Mouse (Mus musculus) forebrain, postnatal 0 days (tissue): ENCODE measurements at regions not wholly inside any gene's neighbourhood (a gene's known extent, or its start where the extent isn't known, plus 50 kb on each side); places are given as distances from the start of the nearest gene placed in this dataset.

Experiments used
- ATAC-seq: fragments of 200-750 bp; cut with Nextera tagmentation; 2 replicates; pipeline ENCODE4 v1.8.0; 2017; ENCODE audit warnings: mild to moderate bottlenecking, moderate library complexity
- DNase-seq: peaks from one replicate; pipeline ENCODE4 v3.0.0-alpha.2; 2015
- H3K27ac ChIP-seq: fragments of 300-500 bp; sonication (generic); 2 replicates; pipeline ENCODE4 v1.5.1; 2014; ENCODE audit warnings: low read depth, mild to moderate bottlenecking, antibody characterized with exemption, low read length, moderate library complexity, mixed read lengths
- H3K27me3 ChIP-seq: fragments of 300-500 bp; sonication (generic); 2 replicates; pipeline ENCODE4 v1.6.1; 2014; ENCODE audit warnings: mild to moderate bottlenecking, low read length, mixed read lengths; ENCODE audit not compliant: insufficient read depth
- H3K36me3 ChIP-seq: fragments of 300-500 bp; sonication (generic); 2 replicates; pipeline ENCODE4 v1.6.1; 2014; ENCODE audit warnings: mild to moderate bottlenecking, moderate library complexity; ENCODE audit not compliant: insufficient read depth
- H3K4me1 ChIP-seq: fragments of 300-500 bp; sonication (generic); 2 replicates; pipeline ENCODE4 v1.6.1; 2014; ENCODE audit warnings: antibody characterized with exemption; ENCODE audit not compliant: insufficient read depth
- H3K4me2 ChIP-seq: fragments of 300-500 bp; sonication (generic); 2 replicates; pipeline ENCODE4 v1.6.1; 2014; ENCODE audit warnings: low read depth, mild to moderate bottlenecking, moderate library complexity
- H3K4me3 ChIP-seq: fragments of 300-500 bp; sonication (generic); 2 replicates; pipeline ENCODE4 v1.5.1; 2014; ENCODE audit warnings: low read depth, low read length, mixed read lengths
- H3K9ac ChIP-seq: fragments of 300-500 bp; sonication (generic); 2 replicates; pipeline ENCODE4 v1.6.1; 2014; ENCODE audit warnings: mild to moderate bottlenecking
- H3K9me3 ChIP-seq: fragments of 300-500 bp; sonication (generic); 2 replicates; pipeline ENCODE4 v1.6.1; 2016; ENCODE audit warnings: low read length
- CTCF ChIP-seq: sonication (generic); IDR thresholded peaks from 2 replicates; pipeline ENCODE4 v1.5.1; 2016; ENCODE audit warnings: antibody characterized with exemption, control low read depth, low read depth
- WGBS: fragments of 180-500 bp; shearing (Covaris S2); extraction: QIAGEN DNeasy Blood & Tissue Kit; methylation state at CpG from one replicate; pipeline ENCODE4 v1.1.7; 2014; 5-methylcytosine and 5-hydroxymethylcytosine counted together

DNA sequence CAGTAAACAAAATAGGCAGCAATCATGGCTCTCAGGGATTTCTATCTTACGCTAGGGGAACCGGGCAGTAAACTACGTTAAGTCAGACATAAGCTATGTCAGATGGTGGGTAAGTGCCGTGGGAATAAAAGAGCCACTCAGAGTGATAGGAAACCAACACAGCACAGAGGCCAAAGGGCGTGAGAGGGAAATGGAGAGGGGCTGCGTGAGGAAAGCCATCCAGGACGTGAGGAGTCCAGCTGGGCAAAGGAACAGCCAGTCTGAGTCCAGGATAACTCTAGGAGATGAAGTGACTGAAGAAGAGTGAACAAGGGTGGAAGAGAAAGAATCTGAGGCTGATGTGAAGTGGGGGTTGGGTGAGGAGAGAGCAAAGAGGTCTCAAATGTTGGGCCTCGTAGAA lies 402.5 kb downstream of the Nr2f2 start:
- Histone ChIP-seq H3K4me2 (no peak overlapping the region), H3K9ac (no peak overlapping the region), H3K4me3 (no peak overlapping the region), H3K36me3 (no peaks in the 10 kb centered on the region), H3K27me3 (no peaks in the 10 kb centered on the region), H3K27ac (no peak overlapping the region), H3K4me1 (no peaks in the 10 kb centered on the region), H3K9me3 (no peaks in the 10 kb centered on the region)
- ATAC-seq (no peak), DNase-seq (no peak)
- TF ChIP-seq CTCF = no peak
- WGBS = 78% methylated on average over 8 of the region's 8 CpGs

DNA sequence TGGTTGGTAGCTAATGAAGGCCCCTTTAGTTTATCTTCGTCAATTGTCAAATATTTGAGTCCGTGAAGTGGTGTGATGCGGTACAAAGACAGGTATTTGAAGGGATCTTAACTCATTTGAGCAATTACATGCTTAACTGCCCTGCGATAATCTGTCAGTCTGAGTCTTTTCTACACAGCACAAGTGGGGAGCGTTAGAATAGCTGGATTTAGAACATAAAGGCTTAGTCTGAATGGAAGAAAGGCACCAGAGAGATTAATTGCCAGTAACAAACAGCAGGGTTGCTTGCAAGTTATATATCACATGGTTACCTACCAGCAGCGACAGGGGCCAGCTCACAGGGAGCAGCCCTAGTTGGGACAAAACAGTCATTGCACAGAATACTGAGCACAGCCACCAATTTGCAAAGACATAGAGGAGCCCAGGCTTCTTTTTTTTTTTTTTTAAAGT lies 416.3 kb downstream of the Nr2f2 start:
- no peak for TF ChIP-seq CTCF
- 9% methylated on average over 6 of the region's 6 CpGs for WGBS
- no peaks in the 10 kb centered on the region for H3K9me3 ChIP-seq
- H3K27ac ChIP-seq = no peak overlapping the region
- H3K4me1 ChIP-seq = no peaks in the 10 kb centered on the region
- ATAC-seq (no peak), DNase-seq (peak; percentile 22)
- H3K4me2 ChIP-seq = no peak overlapping the region
- H3K9ac ChIP-seq = no peak overlapping the region
- no peak overlapping the region for H3K4me3 ChIP-seq
- H3K36me3 ChIP-seq = no peaks in the 10 kb centered on the region
- peaks cover 14% of the 10 kb centered on the region for H3K27me3 ChIP-seq

DNA sequence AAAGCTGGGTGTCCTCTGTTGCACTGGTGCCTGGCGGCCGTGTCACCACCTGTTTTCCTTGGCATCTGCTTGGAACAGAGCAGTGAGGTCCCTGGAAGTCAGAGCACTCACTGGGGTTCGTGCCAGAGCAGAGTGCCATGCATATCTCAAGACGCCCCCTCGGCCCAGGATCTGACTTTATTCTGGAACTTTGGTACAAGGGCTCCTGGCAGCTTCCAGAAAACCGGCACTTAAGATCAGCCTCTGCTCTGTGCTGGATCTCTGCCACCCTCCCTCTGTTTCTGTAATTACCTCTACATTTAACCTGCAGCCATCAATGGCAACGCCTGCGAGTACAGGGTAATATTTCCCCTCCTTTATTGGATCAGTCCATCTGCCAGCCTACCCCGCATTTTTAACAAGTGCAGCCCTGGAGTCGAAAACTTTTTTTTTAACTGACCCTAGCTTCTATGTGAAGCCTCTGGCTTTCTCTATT lies 416.9 kb downstream of the Nr2f2 start:
- no peak for TF ChIP-seq CTCF
- Histone ChIP-seq H3K4me2 (0 out of 2 replicates have a peak overlapping the region, but pooled peaks have one; percentile 15), H3K27ac (no peak overlapping the region), H3K27me3 (peaks cover 14% of the 10 kb centered on the region), H3K9ac (no peak overlapping the region), H3K4me3 (no peak overlapping the region), H3K36me3 (no peaks in the 10 kb centered on the region), H3K4me1 (no peaks in the 10 kb centered on the region), H3K9me3 (no peaks in the 10 kb centered on the region)
- ATAC-seq (no peak), DNase-seq (peak; percentile 10)
- WGBS = 6% methylated on average over 10 of the region's 10 CpGs

DNA sequence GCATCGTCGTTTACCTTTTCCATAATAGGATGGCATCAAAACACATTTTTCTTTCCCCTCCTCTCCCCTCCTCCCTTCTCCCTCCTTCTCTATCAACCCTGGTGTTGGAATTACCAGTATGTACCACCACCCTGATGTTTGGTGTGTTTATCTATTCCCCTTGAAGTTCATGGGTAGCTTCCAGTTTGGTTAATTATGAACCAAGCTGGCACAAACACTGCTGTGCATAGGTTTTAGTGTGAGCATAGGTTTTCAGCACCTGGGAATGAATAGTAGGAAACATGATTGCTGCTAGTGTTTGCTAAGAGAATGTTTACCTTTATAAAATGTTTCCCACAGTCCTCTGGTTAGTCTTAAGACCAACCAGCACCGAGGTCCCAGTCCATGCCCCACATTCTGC lies 420.1 kb downstream of the Nr2f2 start:
- Histone ChIP-seq H3K4me2 (no peak overlapping the region), H3K4me1 (no peaks in the 10 kb centered on the region), H3K9ac (no peak overlapping the region), H3K9me3 (no peaks in the 10 kb centered on the region), H3K36me3 (no peaks in the 10 kb centered on the region), H3K4me3 (no peak overlapping the region), H3K27me3 (peaks cover 5% of the 10 kb centered on the region), H3K27ac (no peak overlapping the region)
- 83% methylated on average over 3 of the region's 3 CpGs for WGBS
- TF ChIP-seq CTCF = no peak
- ATAC-seq (no peak), DNase-seq (no peak)

DNA sequence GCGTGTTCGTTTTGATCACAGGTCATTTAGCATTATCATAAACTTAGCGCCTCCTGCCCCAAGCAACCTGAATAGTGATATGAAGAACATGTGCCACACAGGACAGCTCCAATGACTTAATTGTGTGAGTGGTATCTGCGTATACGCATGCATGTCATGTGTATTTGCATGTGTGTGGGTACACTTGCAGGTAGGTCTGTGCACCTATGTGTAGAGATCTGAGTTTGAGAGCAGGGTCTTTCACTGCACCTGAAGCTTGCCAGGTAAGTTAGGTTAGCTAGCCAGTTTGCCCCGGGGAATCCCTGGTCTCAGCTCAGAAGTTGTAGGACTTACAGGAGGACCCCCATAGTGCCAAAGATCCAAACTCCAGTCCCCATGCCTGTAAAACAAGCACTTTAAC lies 424.7 kb downstream of the Nr2f2 start:
- TF ChIP-seq CTCF = no peak
- Histone ChIP-seq H3K4me1 (no peaks in the 10 kb centered on the region), H3K9me3 (no peaks in the 10 kb centered on the region), H3K4me2 (no peak overlapping the region), H3K4me3 (no peak overlapping the region), H3K36me3 (no peaks in the 10 kb centered on the region), H3K9ac (no peak overlapping the region), H3K27ac (no peak overlapping the region), H3K27me3 (peaks cover 5% of the 10 kb centered on the region)
- DNase-seq (no peak), ATAC-seq (no peak)
- 96% methylated on average over 6 of the region's 6 CpGs for WGBS

DNA sequence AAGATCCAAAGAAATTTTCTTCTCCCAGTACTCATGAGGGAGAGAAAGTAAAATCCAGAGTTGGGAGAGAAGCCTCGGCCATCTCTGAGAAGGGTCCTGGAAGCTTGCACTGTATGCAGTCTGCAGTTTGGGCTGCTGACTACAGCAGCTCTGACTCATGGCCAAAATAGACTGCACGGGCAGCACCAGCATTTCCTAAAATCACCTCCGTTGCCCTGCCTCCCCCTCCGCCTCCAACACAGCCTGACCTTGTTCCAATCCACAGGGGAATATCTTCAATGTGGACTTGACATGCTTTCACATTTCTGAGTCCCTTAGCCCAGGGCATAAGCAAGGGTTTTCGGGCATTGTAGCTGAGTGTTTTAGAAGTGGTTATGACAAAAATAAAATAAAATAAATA lies 441.3 kb downstream of the Nr2f2 start:
- ATAC-seq (no peak), DNase-seq (no peak)
- Histone ChIP-seq H3K36me3 (no peaks in the 10 kb centered on the region), H3K27ac (no peak overlapping the region), H3K9ac (no peak overlapping the region), H3K4me3 (no peak overlapping the region), H3K4me1 (no peaks in the 10 kb centered on the region), H3K27me3 (no peaks in the 10 kb centered on the region), H3K4me2 (no peak overlapping the region), H3K9me3 (no peaks in the 10 kb centered on the region)
- TF ChIP-seq CTCF = no peak
- WGBS = 90% methylated on average over 5 of the region's 5 CpGs

DNA sequence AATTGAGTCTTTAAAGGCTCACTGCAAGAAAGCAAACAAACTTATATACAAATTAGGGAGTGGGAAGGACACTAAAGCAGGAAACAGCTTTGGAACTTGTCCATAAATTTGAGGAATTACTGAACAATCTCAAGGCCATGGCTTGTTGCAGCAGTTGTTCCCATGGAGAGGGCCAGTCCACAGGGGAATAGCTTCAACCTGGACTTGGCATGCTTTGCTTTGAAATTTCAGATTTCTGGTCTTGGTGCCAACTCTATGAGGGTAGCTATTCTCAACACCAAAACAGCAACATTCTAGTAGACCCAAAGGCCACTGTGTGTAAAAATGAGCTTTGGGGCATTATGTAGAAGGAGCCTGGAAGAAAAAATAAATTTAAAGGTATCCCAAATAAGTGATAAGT lies 442.0 kb downstream of the Nr2f2 start:
- no peak for ATAC-seq
- no peak overlapping the region for H3K4me2 ChIP-seq

DNA sequence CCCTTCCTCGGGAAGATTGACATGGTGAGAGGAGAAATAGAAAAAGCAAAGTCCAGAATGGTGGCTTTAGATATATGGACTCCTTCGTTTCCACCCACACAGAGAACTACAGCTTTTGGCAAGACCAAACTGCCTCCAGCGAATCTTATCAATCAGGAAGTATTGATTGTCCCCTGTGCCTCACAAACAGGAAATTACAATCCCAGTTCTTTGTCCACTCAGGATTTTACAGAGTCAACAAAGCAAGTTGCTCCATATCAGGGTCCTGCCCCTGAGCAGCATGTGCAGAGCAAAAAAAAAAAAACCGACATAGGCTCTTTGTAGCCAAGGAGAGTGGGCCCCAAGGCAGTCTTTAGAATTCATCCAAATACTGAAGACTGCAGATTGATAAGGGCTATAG lies 454.8 kb downstream of the Nr2f2 start:
- no peak overlapping the region for H3K9ac ChIP-seq
- WGBS = 83% methylated on average over 4 of the region's 4 CpGs
- no peaks in the 10 kb centered on the region for H3K27me3 ChIP-seq
- DNase-seq = no peak
- no peaks in the 10 kb centered on the region for H3K9me3 ChIP-seq
- no peak overlapping the region for H3K27ac ChIP-seq
- H3K36me3 ChIP-seq = no peaks in the 10 kb centered on the region
- no peak for ATAC-seq
- TF ChIP-seq CTCF = no peak
- H3K4me2 ChIP-seq = no peak overlapping the region
- no peak overlapping the region for H3K4me3 ChIP-seq
- H3K4me1 ChIP-seq = no peaks in the 10 kb centered on the region

More for the DNA sequence above, 442.0 kb downstream of the Nr2f2 start:
- Histone ChIP-seq H3K9me3 (no peaks in the 10 kb centered on the region), H3K36me3 (no peaks in the 10 kb centered on the region), H3K4me1 (no peaks in the 10 kb centered on the region), H3K9ac (no peak overlapping the region), H3K27me3 (no peaks in the 10 kb centered on the region), H3K4me3 (no peak overlapping the region), H3K27ac (no peak overlapping the region)
- TF ChIP-seq CTCF = no peak
- no peak for DNase-seq
